Mouse (Mus musculus): ENCODE results near the gene Gcc1.

Gene Gcc1

DNA sequence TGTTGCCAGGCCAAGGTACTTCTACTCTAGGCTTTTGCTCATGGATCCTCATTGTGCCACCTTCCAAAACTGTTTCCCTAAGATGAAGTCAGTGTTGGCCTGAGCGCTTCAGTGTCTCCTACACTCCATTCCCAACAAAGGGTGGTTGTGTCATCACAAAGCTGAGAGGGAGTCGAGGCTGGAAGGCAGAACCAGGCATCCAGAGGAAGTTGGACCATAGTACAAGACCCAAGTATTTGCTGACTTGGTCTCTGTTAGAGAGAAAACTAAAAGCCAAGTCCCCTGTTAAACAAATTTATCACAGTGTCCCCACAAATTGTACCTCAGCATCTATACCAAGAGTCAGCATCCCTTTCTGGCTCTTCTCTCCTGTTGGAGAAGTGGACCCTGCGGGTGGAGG, at the start of gene Gcc1:
Gcc1 (minus strand) TSS at position 101 of the 400 bp plus-strand sequence.
- 75% methylated on average over 3 of the region's 3 CpGs for WGBS

- 81% methylated on average over 5 of the region's 5 CpGs for WGBS
Observed at GRCm38 (mm10) chr6:28474839-28475238, 46.6 kb upstream of the Gcc1 start, which contains the start of gene Snd1. Gene Snd1, plus strand, starts transcription at chr6:28475139.

- 87% methylated on average over 4 of the region's 4 CpGs for WGBS
Observed at GRCm38 (mm10) chr6:28474211-28474610, 46.0 kb upstream of the Gcc1 start.

DNA sequence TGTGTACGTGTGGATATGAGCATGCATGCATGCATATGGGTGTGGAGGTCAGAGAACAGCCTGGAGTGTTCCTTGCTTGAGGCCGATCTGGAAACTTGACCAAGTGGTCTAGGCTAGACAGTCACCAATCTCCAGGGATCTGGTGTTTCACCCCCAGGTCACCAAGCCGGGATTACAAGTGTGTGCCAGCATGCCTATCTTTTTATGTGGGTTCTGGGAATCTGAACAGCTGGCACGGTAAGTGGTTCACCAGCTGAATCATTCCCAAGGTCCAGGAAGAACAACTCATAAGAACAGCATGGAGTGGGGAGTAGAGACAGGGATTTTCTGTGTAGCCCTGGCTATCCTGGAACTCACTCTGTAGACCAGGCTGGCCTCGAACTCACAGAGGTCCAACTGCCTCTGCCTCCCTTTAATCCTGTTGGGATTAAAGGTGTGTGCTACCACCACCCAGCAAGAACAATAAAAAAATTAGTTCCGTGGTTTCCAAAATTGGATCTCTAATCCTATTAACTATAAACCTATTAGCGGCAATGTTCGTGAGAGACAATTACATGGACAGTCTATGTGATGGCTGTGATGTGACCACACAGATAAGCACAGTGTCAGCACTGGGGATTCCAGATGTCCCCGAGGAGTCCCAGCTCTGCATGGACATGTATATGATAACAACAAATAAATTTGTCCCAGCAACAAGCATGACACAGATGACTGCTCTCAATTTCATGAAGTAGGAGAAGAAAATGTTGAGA, 43.3 kb upstream of the Gcc1 start:
- 91% methylated on average over 9 of the region's 9 CpGs for WGBS

DNA sequence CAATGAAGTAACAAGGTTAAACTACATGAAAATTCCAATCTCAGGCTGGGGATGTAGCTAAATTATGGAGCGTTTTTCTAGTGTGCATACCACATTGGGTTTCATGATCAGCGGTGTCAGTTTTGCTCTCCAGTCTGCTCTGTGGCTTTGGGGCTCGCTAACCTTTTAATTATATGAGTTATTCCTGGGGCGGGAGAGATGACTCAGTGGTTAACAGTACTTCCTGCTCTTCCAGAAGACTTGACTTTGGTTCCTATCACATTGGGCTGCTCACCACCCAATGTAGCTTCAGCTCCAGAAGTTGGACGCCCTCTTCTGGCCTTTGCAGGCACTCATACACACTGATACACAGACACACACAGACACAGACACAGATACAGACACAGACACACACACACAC, 42.4 kb upstream of the Gcc1 start:
- WGBS, result 82% methylated on average over 5 of the region's 5 CpGs

DNA sequence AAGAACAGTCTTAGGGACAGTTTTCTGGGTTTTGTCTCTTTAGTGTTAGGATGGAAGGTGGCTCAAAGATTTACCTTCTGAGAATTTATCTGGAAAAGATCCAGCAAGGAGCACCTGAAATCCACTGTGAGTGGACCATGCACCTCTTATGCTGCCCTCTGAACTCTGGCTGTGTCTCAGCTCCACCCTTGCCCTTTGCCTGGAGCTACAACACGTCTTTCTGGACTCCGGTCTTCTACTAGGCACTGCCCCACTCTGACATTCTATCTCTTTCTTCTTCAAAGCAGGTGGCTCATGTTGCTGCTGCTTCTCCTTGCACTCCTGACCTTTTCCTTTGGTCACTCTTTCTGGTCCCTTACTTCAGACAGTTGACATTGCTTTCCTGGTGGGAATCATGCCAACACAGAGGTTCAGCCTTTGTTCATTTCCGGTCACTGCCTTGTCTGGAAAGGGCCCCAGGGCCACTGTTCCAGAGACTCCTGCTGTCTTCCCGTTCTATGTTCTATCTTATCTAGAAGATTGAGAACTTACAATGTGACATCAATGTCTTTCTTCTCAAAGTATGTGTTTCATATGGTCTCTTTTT, 41.9 kb upstream of the Gcc1 start:
- whole genome bisulfite sequencing, result 78% methylated on average over 4 of the region's 4 CpGs

DNA sequence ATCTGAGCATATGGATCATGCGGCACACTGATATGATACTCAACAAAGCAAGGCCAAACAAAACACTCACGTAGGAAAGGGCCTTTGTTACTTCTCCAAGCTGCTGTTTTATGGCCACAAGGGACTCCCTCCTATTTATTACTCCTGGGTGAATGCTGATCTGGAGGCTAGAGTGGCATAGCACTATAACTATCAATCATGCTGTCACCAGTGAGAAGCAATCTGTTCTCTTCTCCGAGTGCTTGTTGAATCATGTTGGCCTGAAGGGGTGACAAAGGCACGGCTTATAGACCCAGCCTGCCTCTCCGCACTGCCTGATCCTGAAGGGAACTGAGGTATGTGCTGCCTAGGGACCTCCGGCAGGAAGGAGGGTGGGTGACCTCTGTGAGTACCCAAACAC, 36.4 kb upstream of the Gcc1 start:
- 75% methylated on average over 6 of the region's 6 CpGs for WGBS

DNA sequence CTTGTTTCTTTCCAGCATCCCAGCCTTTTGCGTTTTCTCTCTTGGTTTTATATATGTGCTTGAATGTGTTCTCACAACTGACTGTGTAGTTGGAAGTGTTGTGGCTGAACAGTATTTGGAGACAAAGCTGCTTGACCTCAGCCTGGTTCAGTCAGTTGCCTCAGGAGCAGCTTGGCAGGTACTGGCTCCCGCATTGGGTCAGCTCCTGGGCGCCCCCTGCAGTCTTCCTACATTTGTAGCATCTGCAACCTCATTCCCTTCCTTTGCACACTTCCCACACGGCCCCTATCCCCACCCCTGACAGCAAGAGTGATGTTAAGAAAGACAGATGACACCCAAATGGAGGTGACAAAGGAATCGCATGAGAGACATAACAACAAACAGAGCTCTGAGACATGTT, 32.3 kb upstream of the Gcc1 start:
- 16% methylated on average over 5 of the region's 5 CpGs for WGBS

- WGBS, result 7% methylated on average over 12 of the region's 12 CpGs
Observed at GRCm38 (mm10) chr6:28450977-28451376, 22.8 kb upstream of the Gcc1 start.

DNA sequence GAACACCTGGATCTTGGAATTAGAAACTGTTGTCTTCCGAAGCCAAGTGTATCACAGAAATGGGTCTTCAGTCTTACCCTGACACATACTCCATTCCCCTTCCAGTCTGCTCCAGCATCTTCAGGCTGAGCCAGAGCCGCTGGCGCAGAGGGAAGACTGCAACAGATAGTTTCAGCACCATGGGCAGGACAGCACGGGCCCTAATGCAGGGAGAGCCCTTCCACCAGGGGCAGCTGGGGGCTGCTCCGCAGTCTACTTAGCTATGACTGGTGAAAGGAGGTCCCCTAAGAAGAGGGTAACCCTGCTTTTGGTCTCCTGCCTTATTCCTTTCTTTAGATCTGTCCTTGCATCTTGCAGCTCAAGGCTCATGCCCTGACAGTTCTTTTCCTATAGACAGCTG, 22.3 kb upstream of the Gcc1 start:
- 27% methylated on average over 5 of the region's 5 CpGs for WGBS

DNA sequence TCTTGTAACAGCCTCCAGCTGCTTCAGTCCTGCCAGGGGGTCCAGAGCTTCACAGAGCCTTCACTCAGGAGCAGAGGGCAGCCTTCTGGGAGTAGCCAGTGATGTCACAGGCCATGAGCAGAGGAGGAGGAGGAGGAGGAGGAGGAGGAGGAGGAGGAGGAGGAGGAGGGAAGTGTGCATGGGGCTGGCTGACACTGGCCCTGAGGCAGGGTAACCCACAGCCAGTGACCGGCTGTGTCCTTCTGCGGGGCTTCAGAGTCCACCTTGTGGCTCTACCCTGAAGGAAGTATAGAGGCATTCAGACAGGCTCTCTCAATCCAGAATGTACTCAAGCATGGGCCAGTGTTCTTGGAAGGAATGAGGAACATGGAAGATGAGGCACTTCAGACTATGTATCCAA, 21.1 kb upstream of the Gcc1 start, which contains the start of gene Pax4:
Pax4 (minus strand) TSS at position 101 of the 400 bp plus-strand sequence.
- WGBS, result 84% methylated on average over 2 of the region's 2 CpGs

- WGBS, result 41% methylated on average over 7 of the region's 7 CpGs
Observed at GRCm38 (mm10) chr6:28447937-28448336, 19.7 kb upstream of the Gcc1 start.

DNA sequence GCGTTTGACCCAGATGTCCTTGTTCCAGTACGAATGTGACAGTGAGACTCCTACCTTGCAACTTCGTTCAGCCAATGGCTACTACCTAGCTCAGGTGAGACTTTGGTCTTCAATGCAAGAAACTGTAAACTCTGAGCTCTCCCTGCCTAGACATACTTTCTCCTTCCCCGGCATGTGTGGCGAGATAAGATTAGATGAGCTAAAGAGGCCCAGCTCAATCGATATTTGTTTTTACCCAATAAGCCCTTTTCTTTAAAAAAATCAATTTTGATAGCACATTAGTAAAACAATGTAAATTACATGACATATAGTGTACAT, 3.3 kb upstream of the Gcc1 start:
- 87% methylated on average over 6 of the region's 6 CpGs for WGBS

DNA sequence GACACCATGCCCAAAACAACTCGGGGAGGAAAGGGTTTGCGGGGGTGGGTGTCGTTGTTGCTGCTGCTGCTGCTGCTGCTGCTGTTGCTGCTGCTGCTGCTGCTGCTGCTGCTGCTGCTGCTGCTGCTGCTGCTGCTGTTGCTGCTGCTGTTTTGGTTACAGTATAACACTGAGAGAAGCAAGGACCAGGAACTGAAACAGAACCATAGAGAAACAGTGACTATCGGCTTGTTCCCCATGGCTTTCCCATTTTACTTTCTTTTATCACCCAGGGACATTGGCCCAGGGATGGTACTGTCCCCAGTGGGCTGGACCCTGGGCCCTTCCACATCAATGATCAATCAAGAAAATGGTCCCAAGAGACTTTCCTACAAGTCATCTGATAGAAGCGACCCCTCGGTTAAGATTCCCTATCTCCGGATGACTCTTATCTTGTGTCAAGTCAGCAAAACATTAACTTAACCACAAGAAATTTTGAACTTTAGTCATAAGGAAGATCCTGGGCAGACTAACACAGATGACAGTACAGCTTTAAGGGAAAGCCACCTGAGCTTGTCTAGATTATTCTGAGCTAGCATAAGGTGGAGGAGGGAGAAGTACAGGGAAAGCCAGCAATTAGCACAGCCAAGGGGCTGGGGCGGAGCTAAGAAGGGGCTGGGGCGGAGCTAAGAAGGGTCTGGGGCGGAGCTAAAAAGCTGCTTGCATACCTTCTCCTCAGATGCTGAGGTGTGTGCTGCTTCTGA, 2.8 kb upstream of the Gcc1 start:
- WGBS, result 80% methylated on average over 10 of the region's 10 CpGs

- WGBS, result 87% methylated on average over 11 of the region's 11 CpGs
Observed at GRCm38 (mm10) chr6:28429870-28430269, 1.7 kb upstream of the Gcc1 start.

DNA sequence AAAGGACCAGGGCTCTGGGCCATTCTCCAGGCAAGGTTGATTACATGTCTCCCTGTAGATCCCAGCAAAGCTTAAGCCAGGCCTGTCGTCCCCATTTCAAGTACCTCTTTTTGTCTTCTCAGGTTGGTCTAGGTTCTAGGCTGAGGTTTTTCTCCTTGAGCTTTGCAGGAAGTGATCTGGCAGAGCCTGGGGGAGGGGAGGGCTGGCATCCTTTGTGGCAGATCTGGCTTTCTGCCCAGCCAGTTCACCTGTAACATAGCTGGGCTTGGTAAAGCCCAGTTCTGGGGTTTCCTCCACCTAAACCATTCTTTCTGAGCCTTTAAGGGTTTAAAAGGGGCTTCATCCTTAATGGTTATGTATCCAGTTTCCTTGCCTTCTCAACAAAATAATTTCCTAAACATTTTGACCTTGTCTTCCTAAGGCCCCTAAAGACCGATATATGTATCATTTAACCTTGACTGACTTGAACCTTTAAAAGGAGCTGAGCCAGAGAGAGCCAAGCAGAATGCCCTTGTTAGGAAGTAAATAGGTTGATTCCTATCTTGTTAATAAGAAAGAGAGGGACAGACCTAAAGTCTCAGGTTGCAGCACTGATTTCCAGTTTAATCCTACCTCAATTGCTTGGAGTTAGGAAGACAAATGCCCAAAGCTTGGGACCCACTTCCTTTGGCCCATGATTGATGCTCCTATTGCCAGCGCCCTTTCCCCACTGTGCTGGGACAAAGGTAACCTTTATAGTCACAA, 922 bp downstream of the Gcc1 start, which contains the start of gene Fscn3:
Fscn3 (plus strand) TSS at position 694 of the 744 bp plus-strand sequence.
- 78% methylated on average over 3 of the region's 3 CpGs for WGBS

GRCm38 (mm10) chr6:28425019-28425418, 3.2 kb downstream of the Gcc1 start:
- 65% methylated on average over 6 of the region's 6 CpGs for WGBS

DNA sequence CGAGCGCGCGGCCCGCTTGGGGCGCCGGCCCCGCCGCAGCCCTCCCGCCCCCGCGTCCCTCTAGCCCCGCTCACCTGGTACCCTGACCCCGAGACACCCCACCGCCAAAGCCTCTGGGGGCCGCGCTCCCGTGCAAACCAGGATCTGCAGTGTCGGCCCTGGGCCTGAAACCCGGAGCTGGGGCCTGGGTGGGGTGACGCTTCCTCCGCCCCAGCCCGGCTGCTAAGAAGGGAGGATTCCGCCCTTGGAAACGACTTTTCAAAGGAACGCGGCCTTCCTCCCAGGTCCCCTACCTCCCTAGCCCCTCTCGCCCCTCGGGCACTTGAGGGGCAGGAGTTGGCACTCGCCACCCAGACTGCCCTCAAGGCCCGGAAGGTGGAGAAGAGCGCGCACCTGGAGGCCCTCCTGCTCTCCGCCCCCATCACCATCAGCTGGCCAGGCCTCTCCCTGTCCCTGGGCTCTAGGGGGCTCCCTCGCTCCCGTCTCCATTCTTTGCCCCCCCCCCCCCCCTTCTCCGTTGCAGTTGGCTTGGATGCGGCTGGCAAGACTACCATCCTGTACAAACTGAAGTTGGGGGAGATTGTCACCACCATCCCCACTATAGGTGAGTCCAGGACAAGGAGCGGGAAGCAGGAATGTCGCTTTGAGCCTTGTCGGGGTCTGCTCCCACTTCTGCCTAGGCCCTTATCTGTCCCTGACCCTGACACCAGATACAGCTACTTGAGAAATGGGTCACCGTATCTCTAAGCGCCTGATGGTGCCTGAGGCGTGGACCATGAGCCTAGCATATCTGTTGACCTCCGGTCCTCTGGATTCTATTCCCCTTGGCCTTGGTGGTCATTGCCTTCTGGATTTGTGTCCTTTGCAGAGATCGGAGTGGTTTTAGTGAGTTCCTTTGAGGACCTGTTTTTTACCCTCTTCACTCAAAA, 4.2 kb downstream of the Gcc1 start:
- WGBS, result 8% methylated on average over 44 of the region's 46 CpGs

DNA sequence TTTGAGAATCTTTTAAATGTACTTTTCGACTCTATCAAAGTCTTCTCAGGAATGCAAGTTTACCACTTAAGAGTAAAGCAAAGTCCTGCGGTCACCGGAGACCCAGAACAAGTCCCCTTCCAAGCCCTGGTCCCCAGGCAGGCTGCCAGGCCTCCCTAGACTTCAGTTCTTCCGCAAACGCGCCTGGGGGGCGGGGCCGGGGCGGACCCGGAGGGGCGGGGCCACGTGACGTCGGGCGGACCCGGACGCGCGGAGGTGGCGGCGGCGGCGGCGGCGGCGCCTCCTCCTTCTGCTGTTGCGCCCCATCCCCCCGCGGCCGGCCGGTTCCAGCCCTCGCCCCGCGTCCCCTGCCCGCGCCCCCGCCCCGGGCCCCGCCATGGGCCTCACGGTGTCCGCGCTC, 4.9 kb downstream of the Gcc1 start, which contains the start of gene Arf5:
Arf5 (plus strand) TSS at position 248 of the 400 bp plus-strand sequence.
- under 1% methylated on average over 38 of the region's 42 CpGs for WGBS

GRCm38 (mm10) chr6:28422651-28423290, 5.4 kb downstream of the Gcc1 start:
- WGBS, result 67% methylated on average over 15 of the region's 15 CpGs

Measured in cerebral cortex, adult 2 months (tissue).